Mouse (Mus musculus): ENCODE measurements around the gene Col25a1.

Gene Col25a1

DNA sequence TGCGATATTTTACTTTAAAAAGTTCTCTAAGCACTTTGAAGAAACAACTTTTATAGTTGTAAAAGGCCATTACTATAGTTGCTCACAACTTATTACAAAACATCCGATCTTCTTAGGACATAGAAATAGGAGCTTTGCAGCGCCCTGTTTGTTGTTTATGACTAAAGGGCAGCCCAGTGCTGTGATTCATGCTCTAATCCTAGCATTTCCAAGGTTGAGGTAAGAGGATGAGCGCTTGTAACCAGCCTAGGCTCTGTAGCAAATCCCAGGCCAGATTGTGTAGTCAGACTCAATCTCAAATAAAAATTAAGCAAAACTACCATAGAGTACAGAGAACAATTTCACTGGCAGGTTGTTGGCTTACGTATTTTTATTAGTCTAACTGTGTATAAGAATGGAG, 246.5 kb downstream of the Col25a1 start:
- DNase-seq (ENCODE audit: low read depth): no peak

DNA sequence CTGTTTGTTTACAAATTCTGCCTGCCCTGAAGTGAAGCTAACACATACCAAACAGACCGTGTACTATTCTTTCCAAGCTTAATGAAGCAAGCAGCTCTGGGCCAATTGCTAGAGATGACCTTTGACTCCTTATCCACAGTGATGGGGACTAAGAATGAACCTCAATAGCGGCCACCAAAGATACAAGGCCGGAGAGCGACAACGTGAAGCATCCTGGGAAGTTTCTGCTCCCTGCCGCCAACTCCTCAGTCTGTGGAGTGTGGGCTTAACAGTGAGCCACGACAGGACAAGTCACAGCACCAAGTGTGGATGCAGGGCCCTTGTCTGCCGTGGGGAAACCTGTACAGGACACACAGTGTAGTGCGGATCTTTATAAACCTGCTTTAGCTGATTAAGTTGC, 247.3 kb downstream of the Col25a1 start:
- DNase-seq (ENCODE audit: low read depth): no peak

DNA sequence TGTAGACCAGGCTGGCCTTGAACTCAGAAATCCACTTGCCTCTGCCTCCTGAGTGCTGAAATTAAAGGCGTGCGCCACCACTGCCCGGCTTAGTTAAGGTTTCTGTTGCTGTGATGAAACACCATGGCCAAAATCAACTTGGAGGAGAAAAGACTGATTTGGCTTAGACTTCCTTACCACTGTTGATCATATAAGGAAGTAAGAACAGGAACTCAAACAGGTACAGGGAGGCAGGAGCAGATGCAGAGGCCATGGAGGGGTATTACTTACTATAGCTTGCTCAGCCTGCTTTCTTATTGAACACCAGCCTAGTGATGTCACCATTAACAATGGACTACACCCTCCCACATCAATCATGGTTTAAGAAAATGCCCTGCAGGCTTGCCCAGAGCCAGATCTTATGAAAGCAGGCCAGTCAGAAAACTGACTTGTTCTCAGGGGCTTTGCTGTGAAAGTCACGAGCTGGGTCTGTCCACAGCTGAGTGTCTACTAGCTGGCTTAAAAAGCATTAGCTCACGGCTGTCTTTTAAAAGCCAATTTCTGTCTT, 249.1 kb downstream of the Col25a1 start:
- DNase-seq (ENCODE audit: low read depth): no peak

DNA sequence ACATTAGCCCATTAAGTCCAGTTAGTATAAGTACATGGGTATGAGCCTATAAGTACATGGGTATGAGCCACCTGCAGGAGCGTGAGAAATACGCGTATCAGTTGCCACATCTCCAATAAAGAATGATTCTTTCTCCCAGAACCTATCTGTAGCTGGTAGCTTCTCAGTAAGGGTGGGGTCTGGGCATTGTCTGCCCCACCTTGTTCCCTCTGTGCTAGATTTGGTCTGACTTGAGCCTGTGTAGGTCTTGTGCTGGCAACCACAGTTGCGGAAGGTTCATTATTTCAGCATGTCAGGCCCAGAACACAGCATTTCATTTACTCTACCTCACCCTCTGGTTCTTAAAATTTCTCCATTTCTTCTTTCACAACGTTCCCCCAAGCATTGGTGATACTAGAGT, 250.4 kb downstream of the Col25a1 start:
- no peak for DNase-seq (ENCODE audit: low read depth)

DNA sequence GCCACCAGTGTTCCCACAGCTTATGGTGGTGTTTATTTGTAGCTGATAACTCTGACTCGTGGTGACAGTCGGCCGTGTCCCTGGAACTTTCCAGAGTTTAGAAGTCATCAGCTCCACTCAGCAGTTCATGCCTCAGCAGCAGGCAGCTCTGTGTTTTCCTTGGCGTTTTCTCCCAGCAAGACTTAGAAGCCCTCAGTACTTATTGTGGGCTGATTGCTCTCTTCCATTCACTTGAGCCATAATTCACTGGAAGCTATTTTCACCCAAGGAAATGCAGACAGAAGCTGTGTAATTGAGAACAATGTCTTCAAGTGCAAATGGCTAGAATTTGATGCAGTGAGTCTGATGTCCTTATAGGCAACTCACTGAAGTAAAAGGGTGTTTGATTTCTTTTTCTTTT, 254.6 kb downstream of the Col25a1 start:
- DNase-seq (ENCODE audit: low read depth): no peak

DNA sequence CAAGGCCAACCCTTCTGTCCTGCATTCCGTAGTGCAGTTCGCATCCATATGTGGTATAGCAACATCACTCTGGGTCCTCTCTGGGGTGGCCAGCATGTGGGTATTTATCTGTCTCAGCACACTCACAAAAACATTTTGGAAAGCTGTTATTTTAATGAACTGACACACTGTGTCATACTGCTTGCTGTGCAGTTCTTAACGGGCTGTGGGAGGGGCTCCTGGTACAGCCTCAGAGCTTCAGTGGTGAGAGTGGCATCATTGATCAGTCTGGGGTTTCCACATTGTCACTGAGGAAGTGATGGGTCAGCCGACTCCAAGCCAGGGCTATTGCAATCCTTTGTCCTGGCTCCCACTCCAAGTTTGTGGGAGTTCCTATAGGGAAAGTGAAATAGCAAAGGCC, 255.9 kb downstream of the Col25a1 start:
- DNase-seq (ENCODE audit: low read depth): no peak

DNA sequence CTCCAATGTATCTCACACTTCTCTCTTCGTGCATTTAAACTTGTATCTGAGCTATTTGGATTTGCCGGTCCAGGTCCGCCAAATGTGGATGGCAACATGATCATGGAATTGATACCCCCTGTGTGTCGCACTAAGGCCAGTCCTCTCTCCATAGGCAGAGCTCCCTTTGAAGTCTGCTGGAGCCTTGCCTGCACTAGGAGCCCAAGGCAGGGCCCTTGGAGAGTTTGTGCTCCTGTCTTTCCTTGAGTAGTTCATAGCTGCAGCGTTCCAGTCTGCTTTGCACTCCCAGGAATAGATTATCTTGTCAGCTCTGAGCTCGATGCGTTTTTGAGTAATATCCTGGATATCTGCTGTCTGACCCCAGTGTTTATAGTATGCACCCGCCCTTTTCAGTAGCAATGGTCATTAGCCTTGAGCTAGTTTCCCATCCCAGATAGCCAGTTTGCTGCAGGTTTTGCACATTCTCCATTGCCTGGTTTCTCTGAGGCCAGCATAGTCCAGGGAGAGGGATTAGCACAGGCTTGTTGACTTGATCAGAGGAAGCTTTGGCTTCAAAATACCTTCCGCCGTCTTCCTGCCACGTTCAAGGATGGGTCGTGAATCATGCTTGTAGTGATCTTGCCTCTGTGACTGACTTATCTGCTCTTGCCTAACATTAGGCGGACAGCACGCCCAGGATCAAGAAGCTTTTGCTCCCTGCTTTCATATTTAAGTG, 258.1 kb downstream of the Col25a1 start:
- no peak for DNase-seq (ENCODE audit: low read depth)

DNA sequence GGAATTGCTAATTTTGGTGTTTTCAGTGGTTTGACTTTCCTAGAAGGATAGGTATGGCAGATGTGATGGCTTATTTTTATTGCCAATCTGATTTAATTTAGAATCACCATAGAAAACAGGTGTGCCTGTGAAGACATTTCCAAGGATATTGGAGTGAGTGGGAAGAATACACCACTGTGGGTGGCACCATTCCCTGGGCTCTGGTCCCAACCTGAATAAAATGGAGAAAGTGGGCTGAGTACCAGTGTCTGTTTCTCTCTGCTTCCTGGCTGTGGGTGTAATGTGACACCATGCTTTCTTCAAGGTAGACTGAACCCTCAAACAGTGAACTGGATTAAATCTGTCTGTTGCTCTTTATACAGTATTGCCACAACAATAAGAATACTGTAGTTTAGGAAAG, 265.3 kb downstream of the Col25a1 start:
- DNase-seq (ENCODE audit: low read depth): no peak

DNA sequence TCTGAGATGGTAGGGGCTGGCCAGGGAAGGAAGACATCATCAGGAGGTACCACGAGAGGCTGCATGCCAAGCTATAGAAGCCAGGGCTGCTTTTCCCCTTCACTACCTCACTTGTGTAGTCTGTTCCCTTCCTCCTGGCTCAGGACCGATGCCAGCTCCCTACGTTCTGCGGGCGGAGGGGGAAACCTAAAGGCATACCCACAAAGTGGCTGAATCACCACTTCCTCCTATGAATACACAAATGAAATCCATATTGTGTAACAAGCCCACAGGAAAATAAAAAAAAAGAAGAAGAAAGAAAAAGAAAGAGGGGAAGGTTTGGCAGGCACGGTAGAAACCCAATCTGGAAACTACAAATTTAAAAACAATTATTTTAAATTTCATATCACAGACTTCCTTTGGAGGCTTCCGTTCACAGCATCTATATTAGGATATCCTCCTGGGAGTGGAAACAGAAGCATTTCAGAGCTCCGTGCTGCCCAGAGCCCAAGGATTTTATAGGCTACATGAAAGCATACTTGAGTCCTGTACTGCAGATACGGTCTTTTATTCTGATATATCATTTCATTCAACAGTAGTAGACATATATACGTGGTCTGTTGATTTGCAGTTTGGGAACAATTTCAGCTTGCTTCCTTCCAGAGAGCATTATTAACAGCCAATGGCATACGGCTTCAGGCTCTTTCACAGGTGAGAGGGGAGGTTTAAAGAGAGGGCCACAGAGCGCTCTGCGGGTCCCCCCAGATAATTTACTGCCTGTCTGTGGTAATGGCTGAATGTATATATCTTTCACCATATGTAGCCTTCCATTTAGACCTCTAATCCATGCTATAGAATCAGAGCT, 269.6 kb downstream of the Col25a1 start:
- no peak for DNase-seq (ENCODE audit: low read depth)

DNA sequence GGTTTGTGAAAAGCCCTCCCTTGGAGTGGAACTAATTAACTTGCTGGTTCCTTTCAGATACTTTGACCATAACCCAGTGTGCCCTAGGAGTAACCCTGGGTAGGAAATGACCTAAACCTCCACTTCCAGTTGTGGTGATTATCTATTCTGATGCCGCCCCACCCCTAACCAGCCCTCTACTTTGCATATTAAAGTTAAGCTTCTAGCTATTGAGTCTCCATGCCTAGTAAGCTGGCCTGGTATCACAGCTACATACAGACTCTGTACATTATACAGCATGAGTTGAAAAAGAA, 270.2 kb downstream of the Col25a1 start:
- DNase-seq (ENCODE audit: low read depth): no peak

DNA sequence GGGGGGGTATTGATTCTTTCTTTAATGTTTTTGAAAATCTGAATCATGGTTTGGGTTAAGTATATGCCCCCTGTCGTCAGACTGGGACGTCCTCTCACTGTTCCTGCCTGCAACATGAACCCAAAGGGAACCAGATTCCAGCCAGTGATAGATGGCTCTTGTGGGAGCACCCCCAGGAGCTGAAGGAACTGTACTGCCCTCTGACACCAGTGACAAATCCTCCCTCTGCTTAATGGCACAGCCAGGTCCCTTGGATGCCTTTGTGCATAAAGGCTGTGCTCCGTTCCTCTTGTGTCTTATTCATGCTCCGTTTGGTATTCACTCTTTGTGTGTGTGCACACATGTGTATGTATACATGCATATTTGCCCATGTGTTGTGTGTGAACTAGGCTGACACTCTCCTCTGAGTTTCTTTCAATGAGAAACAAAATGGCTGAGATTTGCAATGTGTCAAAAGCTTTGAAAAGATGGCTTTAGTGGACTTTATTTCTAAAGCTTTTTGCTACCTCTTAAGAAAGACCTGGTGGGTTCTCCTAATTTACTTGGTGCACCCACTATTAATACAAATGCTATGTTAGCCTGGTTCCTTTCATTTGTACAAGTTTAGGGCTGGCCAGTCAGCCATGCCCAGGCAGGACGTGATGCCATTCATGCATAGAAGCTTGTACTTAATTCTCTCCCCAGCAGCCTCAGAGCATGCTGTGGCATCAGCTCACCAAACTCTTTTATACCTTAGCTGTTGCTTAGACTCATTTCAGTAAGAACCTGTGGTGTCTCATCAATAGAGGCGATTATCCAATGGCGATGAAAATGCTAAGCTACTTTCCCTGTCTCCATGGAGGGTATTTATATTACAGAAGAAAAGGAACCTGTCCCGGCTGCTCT, 273.5 kb downstream of the Col25a1 start:
- no peak for DNase-seq (ENCODE audit: low read depth)

DNA sequence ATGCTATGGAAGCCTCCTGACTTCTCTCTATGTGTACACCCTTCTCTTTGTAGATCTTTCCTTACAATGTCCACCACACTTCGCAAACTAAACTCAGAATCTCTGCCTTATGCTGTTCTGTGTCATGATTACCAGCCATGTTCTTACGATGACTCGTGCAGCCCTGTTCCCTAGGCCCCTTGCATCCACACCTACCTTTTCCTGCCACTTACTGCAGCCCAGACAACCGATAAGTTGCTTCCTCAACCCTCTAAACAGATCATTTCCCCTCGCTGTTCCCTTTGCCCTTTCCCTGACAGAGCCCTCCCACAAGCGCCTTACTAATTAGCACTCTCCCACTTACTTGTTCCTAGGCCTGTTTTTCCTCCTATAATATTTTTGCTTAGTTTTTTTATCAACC, 275.9 kb downstream of the Col25a1 start:
- no peak for DNase-seq (ENCODE audit: low read depth)

DNA sequence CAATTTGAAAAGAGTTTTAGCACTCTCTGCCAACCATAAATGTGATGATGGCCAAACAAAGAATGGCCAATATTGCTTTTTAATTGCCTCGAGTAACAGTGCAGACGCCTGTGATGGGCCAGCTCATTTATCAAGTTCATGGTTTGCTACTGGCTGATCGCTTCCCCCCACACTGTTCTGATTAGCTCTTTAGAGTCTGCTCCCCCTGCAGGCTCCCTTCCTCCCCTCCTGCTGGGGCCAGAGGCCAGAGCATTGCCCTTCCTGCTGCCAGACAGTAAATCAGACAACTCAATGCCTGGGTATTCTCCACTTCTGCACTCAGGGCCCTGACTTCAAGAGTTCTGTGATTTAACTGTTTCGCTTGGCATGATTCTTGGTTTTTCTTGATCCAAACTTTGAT, 281.9 kb downstream of the Col25a1 start:
- no peak for DNase-seq (ENCODE audit: low read depth)

DNA sequence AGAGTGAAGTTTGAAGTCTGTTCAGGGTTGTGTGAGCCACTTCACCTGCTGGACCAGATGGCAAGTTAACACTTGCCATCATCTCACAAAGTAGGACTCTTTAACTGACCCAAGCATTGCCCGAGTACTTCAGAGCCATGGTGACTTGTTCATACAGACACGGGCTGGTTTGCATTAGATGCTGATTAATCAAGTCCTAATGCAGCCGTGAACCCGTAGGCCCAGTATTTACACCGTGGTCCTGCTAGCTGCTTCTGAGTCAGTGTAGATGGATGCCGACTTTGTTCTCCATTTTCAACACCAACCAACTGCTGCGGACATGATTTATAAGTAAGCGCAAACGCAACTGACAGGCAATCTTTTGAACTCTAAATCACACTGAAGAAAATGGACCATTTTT, 287.6 kb downstream of the Col25a1 start:
- DNase-seq (ENCODE audit: low read depth): no peak

DNA sequence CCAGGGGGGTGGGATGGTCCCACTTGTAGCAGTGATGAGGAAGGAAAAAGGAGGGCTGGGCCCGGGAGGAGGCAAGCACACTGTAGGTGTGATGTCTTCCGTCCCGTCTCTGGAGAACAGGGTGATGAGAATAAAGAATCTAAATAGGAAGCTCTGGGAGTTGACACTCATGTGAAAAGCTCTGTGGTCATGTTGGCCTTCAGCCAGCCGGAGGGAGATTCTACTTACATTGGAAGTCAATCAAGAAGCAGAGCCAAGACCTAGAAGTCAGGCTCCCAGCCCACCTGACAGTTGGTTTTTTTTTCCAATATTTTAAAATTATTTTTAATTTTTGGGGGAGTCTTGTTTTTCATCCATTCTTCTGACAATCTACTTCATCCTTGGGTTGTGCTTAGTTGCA, 297.5 kb downstream of the Col25a1 start:
- DNase-seq (ENCODE audit: low read depth): no peak

DNA sequence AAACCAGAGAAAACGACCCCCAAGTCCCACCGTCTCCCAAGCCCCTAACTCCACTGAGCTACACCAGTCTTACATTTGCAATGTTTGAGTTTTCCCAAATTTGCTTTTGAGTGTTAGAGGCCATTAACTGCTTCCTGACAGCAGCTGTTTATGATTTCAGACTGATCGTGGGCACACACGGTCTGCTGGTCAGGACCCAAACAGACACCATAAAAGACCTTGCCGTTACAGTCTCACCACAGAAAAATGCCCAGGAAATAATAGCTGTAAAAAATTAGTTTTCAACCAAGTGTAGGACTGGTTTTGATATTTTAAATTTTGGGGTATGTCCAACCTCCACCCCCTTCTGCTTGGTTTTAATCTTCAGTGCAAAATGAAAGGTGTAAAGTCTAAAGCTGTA, 298.8 kb downstream of the Col25a1 start:
- no peak for DNase-seq (ENCODE audit: low read depth)

DNA sequence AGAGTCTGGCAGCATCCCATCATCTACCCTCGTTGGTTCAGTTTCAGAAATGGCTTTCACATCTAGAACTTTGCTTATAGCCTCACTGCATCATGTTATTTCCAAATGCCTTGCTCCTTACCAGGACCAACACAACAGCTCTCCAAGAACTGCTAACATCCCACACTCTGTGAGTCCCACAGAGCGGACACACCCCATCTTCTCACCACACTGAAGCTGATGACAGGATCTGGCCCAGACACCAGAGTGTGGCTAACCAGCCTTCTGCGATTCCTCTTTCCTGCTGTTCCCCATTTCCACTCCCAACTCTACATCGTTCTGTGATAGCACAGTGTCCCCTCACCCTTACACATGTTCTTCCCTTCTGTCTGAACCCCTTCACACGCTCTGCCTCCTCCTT, 301.5 kb downstream of the Col25a1 start:
- DNase-seq (ENCODE audit: low read depth): no peak

DNA sequence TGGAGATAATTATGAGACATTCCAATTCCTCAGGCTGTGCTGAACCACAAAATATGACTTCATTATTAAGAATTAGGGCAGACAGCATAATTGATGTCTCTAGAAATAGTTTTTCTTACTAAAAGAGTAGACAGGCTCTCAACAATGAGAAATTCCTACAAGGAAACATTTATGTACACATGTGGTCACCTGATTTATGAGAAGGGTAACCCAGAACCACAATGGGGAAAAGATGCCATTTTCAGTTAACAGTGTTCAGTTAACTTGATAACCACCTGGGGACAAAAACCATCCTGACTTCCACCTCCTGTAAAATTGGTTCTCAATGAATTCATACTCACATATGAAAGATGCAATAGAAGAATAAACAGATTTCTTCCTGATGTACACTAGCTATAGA, 305.7 kb downstream of the Col25a1 start:
- DNase-seq (ENCODE audit: low read depth): no peak

DNA sequence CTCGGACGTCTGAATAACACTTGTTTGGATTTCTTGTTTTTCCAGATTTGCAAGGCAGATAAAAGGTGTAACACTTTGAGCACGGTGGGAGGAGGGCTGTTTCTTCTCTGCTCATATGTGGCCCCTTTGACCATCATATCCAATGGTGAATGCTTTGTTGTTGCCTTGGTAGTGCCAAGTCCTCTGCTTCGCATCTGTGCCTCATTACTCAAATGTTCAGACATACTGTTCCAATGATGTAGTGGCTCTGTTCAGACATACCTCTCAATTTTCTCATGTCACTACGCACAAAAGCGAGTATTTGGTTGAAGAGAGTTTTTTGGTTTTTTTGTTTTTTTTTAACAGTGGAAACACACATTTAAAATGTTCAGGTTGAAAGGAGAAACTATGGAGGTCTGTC, 308.5 kb downstream of the Col25a1 start:
- DNase-seq (ENCODE audit: low read depth): no peak

DNA sequence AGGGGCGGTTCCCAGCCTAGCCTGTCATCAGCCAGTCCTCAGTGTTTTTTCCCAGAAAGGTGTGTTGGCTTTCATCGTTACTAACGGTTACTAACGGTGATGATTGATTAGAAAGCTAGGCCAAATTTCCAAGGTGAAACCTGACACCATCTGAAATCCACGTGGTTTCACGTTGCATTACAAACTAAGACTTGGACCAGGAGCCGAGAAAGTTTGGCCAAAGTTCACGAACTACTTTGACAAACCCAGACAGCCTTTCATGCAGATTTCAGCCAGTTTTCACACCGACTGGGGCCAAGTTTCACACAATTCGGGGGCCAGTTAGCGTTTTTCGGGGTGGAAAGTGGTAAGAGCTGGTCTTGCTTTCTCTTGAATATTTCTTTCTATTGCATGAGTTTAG, 309.4 kb downstream of the Col25a1 start:
- no peak for DNase-seq (ENCODE audit: low read depth)

DNA sequence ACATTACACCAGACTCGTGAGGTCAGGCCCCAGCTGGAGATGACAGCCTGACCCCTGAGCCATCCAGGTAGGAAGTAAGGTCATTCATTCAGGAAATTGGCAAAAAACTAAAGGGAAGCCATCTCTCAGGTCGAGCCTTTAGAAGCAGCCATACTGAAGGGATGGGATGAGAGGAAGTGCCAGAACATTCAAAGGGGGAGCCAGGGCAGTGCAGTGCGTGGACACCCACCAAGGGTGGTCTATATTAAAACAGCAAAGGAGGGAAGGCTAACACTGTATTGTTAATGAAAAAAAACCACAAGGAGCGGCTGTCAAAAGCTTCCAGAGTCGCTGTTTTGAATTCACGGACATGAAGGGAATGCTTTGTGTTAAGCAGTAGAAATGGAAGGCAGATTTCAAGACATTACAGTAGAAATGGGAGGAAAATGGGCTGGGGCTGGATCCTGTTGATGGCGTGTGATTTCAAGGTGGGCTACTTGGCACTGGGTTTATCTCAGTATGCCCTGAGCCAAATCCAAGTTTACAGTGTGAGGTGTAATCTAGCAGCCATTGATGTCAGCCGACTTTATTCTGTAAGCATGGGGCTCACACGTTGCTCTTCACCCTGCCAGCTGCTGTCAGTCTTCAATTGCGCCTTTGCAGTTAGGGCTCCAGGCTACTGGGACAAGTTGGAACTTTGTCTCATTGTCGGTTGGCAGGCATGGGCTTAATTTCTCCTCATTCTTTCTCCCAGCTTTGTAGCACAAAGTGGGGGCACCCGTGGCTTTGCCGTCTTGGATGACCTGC, 312.7 kb downstream of the Col25a1 start:
- DNase-seq (ENCODE audit: low read depth): no peak

DNA sequence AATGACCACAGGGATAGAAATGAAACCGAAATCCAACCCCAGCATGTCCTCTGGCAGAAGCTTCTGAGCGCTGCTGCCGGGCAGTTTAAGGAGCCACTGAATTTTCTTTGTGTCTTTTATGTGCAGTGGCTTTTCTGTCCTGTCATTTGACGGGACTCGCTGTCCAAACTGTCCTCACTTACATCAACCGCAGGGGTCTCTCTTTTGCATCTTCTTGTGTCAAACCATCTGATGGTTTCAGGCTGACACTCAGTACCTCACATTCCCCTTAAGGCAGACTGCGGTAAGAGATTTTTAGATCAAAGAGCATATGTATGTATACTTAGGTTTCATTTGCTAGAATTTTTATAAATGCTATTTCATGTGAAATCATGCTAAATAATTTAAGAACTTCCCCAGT, 318.6 kb downstream of the Col25a1 start:
- DNase-seq (ENCODE audit: low read depth): no peak
